Mouse (Mus musculus) 416B (cell line): ENCODE results near the gene Cdk19.
"Not testable (repeated sequence)": the region's sequence is repeated elsewhere in the genome, so short reads cannot be mapped to it uniquely, and the experiment has no call there.

ENCODE experiments used
- DNase-seq: peaks from one replicate; pipeline ENCODE4 v3.0.0; 2011; ENCODE audit warnings: low read depth

The Cdk19 gene

DNA sequence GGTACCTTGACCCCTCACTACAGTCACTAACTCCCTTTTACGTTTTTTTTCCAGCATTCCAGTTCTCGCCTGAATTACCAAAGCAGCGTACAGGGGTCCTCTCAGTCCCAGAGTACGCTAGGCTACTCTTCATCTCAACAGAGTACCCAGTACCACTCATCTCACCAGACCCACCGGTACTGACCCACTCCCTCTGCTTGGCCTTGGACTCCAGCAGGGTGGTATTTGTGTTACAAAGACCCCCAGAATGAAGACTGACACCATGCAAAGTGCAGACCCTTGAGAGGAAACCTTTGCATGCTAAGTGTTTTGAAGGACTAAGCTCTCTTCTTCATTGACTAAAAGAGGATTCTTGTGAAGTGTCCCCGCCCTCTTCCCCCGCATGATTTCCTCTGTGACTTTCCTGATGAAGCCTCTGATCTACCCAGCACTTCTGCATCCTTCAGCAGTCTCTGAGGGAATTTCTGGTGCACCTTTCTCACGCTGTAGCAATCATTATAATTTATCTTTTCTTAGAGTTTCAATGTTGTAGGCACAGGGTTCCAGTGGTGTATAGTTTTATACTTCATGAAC, 140.3 kb downstream of the Cdk19 start:
- DNase-seq = no peak

DNA sequence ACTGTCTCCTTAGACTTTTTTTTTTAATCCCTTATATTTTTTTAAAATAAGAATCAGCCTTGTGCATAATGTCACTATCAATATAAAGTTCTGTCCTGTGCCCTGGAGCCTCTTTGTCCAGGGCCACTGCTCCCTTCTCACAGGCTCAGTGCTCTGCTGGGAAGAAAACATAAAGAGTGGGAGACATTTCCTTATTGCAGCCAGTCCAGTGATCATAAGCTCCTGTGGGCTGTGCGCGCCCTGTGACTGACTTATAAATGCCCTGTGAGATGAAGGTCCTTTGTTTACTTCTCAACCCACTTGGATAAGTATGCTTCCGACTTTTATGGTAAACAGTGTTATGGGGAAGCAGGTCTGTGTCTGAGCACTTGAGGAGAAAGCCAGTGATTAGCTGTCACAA, 142.2 kb downstream of the Cdk19 start:
- DNase-seq = no peak

DNA sequence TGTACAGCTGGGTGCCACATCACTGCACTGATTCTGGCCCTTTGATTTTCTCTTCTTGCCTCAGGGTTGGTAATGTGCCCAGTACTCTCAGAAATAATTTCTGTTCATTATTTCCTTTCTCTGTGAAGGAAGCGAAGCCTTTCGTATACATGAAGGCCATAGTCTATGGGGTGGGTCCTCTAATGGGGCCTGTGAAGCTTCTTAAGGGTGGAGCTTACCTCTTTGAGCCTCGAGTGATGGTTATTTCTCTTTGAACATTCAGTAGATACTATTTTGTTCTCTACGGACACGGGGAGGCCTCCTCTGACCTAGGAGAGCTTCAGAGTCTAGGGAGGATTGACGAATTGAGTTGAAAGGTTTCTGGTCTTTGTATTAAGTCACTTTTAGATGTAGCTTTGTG, 142.9 kb downstream of the Cdk19 start:
- DNase-seq = no peak

DNA sequence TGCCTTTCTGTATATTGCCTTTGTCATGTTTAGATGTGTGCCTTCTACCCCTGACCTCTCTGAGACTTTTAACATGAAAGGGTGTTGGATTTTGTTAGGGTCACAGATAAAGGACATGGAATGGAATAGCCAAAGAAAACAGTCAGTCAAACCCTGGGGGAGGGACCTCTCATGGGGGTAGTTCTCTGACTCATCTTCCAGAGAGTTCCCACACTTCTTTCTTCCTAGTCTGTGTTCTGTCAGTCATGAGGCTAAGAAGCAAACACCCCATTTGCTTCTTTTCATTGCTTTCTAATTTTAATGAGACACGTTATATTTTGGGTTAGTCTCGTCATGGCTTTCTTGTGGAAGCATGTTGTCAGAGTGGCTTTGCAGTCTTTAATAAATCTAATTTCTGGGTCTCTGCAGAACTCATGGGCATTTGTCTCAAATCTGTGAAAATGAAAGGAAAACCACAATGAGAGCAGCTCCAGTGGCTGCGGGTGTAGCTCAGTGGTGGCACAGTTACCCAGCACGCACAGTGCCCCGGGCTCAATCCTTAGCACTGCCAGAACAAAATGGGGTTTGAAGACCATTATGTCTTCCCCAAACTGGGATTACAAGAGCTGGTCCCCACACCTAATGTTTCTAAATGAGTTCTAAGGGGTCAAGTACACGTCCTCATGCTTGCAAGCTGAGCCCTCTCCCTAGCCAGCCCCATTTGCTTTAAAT, 149.9 kb downstream of the Cdk19 start:
- DNase-seq = peak; percentile 51

DNA sequence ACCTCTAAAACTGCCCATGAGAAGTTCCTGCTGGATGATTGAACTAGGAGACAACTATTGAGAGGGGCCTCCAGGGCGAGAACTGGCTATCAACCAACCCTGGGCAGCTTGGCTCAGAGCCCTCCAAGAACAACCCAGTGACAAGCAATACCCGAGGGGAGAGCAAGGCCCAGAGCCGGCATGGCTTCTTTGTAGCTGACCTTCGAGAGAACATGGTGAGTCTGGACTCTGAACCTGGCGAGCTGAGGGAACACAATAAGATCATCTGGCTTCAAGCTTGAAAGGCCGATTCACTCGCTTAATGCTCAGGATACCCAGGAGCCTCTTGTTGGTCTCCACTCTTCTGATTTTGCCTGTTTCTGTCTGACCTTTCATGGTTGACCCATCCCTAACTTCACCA, 151.8 kb downstream of the Cdk19 start:
- no peak for DNase-seq

DNA sequence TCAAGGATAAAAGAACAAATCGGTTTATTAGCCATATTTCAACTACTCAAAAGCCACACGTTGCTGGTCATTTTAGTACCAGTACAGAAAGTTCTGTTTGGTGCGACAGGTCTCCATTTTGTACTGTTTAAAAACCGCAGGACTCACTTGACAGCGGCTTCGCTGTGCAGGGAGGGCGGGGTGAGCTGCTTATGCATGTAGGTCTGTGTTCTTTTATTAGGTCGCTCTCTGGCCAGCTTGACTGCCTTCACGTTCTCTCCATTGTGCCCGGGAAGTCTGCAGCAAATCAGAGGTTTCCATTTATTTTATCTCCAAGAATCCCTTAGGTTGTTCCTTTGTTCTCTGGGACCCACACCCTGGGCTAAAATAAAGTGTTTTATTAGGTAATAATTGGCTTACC, 152.4 kb downstream of the Cdk19 start:
- no peak for DNase-seq

DNA sequence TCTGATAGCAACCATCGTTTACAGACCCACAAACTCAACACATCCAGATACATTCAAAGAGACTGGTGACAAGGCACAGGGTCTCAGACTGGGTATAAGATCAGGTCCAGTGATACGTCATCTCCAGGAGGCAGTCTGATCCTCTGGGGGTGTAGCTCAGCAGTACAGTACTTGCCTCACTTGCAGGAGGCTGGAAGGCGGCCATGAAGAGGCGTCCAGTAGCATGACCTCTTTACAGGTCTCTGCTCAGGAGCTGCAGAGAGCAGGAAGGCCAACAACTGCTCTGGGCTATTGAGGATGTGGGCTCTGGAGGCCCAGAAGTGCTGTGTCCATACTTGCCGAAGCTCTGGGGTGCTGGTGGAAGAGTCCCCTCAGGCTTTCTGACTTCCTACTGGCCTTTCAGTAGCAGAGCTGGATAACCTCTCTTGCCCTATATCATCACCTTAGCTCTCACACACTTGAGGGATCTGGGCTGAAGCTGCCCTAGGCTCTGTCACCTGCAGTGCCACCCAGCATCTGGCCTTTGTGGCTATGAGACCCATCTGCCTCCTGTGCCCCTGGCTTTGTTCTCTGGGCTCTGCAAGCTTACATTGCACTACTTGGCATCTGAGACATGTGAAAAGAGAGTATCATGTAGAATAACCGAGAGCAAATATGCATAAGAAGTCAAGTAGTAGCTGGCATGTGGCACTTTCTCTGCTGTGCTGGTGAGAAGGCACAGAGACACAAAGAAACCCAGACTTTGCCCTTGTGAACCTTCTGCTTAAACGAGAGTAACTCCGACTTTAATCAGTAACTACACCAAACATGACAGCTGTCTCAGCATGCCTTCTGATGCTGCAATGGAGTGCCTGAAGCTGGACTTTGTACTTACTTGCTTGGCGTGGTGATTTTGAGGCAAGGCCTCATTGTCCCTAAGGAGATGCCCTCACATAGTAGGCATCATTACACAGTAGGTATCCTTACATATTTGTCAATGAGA, 155.1 kb downstream of the Cdk19 start:
- DNase-seq = no peak

DNA sequence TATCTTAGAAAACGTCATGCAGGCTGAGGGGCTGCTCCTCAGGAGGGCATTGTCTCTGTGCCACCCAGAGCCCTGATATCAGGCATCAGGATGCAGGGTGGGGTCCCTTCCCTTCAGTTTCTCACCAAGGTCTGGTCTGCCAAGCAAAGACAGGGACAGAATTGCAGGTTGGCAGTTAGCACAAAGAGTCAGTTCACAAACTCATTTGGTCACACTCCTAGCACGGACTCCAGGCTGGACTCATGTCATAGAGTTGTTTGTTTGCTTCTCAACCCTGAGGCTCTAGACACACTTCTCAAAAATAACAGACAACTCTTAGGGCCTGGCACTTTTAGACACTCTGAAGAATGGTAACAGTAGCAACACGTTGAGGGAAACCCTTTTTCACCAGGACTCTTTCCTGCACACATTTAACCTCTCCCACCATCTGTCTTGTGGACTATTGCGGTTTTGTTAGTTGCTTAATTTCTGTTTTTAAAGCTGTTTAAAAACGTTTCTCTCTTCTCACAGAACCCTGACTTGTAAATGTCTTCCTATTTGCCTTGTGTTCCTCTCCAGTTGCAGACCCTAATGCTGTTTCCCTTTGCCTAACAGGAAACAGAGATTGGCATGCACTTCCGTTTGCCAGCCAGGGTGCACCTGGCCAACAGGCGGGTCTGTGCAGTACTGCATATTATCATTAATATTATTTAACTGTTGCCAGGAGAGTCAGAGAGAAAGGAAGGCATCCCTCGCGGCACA, 158.1 kb downstream of the Cdk19 start:
- DNase-seq = peak; percentile 64

DNA sequence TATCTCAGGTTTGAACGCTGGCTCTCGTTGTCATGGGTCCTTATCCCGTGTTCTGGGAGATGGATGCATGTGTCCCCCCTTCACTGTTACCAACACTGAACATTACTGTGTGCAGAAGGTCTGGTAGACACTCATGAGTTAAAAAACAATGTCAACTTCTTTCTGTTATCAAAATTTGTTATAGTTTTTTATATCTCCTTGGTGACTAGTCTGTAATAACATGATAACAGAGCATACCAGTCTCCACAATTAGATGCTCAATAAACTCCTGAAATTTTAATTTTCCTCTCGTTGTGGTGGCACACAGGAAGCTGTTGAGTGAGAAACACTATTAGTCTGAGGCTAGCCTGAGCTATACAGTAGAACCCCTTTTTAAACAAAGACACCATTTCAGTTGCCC, 159.1 kb downstream of the Cdk19 start:
- DNase-seq = no peak

DNA sequence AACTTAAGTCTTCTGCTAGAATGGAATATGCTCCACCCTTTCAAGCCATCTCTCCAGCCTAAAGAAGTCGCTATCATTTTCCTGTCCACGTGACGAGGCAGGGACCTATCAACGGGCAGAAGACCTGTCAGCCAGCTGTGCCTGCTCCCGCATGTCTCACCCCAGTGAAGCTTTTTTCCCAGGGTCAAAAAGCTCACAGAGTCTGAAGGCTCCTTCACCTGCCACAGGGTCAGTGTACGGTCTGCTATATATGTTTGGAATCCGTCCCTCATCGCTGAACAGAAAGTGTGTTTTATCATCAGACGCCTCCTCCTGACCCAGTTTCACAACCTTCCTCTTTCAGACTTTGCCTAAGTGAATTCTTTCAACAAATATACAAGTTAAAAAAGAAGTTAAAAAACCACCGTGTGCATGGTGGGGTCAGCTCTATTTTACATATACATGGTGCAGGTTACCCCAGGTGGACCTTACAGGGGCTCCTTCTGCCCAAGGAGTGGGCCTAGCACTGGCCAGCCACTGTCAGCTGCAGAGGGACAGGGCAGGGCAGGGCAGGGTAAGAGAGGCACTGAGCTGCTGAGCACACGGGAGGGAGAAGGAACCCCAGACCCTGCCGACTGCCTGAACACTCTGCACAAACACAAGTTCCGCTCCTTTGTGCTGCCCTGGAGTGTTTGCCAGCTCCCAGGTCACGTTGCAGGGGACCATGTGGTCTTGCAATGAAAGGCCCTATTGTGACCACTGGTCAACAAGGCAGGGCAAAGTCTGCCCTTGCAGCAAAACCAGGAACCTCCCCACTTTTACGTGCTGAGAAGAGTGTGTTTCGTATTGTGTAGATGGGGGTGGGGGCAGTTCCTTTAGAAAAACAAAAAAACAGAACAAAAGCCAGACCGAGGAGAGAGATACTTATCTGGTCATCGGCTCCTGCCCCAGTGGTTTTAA, 160.2 kb downstream of the Cdk19 start:
- DNase-seq = no peak

DNA sequence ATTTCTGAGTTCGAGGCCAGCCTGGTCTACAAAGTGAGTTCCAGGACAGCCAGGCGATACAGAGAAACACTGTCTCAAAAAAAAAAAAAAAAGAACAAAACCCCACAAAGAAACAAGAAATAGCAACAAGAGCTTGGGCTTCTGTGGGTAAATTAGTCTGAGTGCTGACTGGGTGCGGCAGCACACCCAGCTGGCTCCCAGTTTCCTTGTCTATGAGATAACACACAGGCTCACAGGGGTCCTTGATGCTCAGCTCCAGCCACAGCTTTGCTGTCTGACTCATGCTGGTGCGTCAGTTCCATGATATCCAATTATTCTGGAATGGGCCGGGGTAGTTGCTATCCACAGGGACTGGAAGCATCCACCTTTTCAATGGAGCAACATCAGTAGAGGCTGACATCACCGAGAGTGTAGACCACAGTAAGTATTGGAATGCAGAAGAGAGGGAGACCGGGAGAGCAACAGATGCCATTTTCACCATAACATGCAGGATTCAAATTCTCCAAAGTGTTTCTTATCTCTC, 161.4 kb downstream of the Cdk19 start:
- no peak for DNase-seq

DNA sequence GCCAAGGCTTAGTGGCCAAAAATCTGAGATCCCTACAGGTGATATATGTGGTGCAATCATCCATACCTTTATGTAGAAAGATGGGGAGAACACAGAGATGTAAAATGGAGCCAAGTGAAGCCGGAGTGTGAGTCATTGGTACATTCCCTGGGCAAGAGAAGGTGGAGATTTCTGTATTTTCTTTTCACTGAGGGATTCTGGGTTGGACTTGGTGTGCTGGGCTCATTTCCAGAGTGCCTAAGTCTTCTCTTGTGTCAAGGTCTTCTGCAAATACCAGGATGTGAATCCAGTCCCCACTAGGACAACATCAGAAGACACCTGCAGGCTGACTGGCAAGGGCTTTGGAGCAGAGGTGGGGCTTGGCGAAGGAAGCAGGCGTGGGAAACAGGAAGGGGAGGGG, 163.4 kb downstream of the Cdk19 start:
- no peak for DNase-seq

DNA sequence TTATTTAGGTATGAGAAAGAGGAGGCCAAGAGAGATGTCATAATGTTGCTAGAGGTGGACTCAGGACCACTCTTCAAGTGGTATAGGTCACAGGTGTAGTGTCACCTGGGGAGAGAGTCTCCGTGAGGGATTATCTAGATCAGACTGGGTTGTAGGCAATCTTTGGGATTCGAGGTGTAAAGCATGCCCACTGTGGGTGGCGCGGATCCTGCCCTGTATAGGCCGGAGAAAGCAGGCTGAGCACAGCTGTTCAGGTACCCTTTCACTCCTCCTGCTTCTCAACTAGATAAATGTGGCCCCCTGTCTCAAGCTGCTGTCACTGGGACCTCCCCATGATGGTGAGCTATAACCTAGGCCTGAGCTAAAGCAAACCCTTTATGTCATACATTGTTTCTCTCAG, 171.0 kb downstream of the Cdk19 start:
- DNase-seq = no peak

DNA sequence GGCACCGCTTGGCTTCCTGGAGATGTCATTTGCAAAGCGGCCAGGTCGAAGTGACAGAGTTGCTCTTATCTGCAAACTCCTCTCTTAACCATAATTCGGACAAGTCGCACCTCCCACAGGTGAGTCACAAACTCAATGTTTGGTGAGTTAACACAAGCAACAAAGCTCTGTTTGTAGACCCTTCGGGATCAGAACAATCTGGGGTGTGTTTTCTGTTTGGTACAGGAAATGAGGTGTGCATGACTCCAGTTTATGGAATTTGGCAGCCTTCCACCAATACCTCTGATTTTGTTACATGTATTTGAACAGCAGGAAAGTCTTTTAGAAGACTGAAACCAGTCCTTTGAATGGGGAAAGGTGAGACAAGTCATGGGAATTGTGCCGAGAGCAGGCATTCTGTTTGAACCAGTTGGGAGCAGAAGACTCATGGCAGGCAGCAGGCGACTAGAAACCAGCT, 171.9 kb downstream of the Cdk19 start:
- no peak for DNase-seq

DNA sequence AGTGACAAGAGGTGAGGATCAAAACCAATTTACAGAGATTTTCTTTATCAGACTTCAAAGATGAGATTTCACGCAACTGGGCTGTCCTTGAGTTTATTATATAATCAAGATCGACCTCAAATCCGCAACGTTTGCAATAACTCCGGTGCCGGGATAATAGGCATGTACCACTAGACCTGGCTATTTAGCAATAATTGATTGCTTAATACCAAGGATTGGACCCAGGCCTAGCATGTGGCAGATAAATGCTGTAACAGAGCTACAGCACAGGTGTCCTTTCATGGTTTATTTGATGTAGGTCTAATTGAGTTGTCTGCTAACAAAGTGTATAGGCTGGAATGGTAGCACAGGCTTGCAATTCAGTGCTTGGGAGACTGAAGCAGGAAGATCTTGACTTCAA, 172.8 kb downstream of the Cdk19 start:
- no peak for DNase-seq

DNA sequence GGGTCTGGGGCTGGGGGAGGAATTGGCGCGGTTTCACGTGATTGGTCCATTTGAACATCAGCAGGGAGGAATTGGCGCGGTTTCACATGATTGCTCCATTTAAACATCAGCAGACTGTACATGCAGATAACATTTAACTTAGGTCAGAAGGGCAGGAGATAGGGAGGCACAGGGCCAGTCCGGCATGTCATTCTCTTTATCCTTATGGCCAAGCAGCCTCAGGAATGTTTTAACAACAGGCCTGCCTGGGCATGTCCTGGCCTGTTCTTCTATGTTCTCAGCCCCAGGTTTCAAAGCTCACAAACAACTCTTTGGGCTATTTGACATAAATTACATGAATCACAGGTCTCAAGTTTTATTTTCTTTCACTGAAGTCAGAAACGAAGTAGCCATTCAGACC, 173.6 kb downstream of the Cdk19 start:
- not testable (repeated sequence) for DNase-seq

DNA sequence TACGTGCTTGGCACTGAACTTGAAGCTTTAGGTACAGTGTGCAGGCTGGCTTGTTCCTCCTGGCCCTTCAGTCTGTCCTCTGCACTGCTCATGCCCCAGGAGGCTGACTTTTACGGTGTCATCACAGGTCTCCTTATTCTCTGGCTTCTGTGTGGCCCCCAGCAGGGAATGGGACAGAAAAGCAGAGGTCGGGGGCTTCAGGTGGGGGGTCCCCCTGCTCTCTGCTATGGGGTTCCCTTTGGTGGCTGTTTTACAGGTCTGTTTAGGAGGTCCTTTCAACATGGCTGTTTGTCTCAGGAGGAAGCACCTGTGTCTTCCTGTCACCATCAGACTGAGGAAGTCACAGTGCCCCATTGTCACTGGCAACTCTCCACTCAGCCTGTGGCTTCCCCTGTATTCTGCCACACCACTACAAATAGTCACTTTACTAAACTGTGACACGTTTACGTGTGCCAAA, 175.9 kb downstream of the Cdk19 start:
- peak; percentile 69 for DNase-seq

DNA sequence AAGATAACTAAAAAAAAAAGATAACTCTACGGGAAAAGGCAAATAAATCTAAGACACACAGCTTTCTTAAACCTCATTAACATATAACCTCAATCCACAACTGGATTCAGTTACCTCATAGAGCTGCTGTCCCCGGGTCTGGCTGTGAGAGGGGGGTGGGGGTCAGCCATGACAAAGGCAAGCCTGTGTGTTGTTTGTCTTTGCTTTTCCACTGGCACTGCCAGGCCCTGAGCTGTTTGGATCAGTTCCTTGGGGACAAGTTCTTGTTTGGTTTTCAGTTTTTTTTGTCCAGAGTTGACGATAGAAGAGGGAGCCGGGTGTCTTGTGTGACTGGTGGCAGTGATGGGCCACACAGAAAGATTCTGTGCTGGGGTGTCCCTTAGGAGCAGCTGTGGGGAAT, 177.1 kb downstream of the Cdk19 start:
- no peak for DNase-seq

DNA sequence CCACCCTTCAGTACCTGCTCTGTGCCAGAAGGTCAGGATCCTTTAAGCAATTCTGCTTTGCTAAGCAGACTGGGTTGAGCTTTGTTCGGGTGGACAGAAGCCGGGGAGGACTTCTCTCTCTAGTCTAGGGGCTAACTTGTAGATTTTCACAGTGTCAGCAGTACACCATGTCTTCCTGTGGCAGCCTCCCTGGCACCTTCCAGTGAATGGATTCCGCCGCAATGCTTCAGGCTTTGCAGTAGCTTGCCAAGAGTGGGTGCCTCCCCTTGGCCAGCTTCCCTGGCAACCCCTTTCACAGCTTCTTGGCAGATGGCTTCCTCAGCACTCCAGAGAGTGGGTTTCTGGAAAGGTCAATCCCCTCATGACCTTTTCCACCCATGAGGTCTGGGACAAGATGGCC, 180.2 kb downstream of the Cdk19 start:
- DNase-seq = no peak

DNA sequence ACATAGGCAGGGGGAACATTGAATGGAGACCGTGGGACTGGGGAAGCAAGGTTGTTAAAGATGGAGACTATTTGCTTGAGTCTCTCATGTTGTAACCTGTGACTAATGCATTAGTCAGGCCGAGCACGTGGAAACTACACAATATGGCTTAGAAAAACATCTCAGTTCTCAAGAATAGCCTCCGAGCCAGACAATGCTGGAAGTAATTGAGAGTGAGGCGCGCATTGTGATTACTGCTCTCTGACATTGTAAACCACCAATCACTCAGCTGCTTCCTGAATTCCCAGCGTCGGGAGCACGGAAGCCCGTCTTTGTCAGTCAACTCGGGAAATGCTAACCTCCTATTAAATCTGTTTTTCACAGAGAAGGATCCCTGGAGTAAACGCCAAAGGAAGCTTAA, 182.2 kb downstream of the Cdk19 start:
- peak; percentile 77 for DNase-seq
